Mouse (Mus musculus) stomach, postnatal 0 days (tissue): ENCODE measurements around the gene Capzb.

ENCODE experiments used
- CTCF ChIP-seq: IDR thresholded peaks from 2 replicates; pipeline ENCODE4 v1.5.1; 2016; ENCODE audit warnings: antibody characterized with exemption, low read depth, mild to moderate bottlenecking, moderate library complexity
- EP300 ChIP-seq: optimal IDR thresholded peaks from 2 replicates; pipeline ENCODE3; 2016; ENCODE audit warnings: antibody characterized with exemption

DNA sequence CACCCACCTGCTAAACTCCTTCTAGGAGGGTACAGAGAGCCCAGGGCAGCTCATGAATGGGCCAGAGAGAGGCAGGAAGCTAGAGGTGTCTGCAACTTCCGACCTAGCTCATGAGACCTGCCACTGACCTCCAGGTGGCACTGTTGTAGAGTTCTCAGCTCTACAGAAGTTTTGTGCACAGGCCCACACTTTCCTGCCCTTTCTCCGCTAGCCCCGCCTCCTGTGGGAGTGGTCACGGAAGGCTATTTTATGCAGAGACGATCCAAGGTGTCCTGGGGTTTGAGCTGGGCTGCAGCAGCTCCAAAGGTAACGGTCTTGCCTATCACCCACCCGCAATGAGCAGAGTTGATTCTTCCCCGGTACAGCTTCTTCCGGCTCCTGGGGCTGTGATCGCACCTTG is 137.9 kb downstream of the Capzb start:
- TF ChIP-seq EP300 (no peak), CTCF (peak; percentile 82)
